Mouse (Mus musculus): ENCODE measurements around the gene Tead3.
A peak's percentile ranks its signal among the peaks of the same experiment; 100 is the strongest.
"Not testable (repeated sequence)": the region's sequence is repeated elsewhere in the genome, so short reads cannot be mapped to it uniquely, and the experiment has no call there.

The Tead3 gene

GRCm38 (mm10) chr17:28358576-28359261, 8.1 kb upstream of the Tead3 start:
- not testable (repeated sequence) for DNase-seq

GRCm38 (mm10) chr17:28355871-28356270, 5.3 kb upstream of the Tead3 start:
- no peak for DNase-seq

GRCm38 (mm10) chr17:28352018-28352417, 1.4 kb upstream of the Tead3 start:
- no peak for DNase-seq

- no peak for DNase-seq
Measured at GRCm38 (mm10) chr17:28351353-28351890, 805 bp upstream of the Tead3 start.

- no peak for DNase-seq
Measured at GRCm38 (mm10) chr17:28349901-28350465, 634 bp downstream of the Tead3 start.

- DNase-seq = no peak
Measured at GRCm38 (mm10) chr17:28349264-28349880, 1.2 kb downstream of the Tead3 start.

GRCm38 (mm10) chr17:28348211-28348610, 2.4 kb downstream of the Tead3 start:
- DNase-seq = no peak

- no peak for DNase-seq
Measured at GRCm38 (mm10) chr17:28347327-28347726, 3.3 kb downstream of the Tead3 start.

GRCm38 (mm10) chr17:28345882-28346281, 4.7 kb downstream of the Tead3 start:
- no peak for DNase-seq

- DNase-seq = no peak
Measured at GRCm38 (mm10) chr17:28345271-28345721, 5.3 kb downstream of the Tead3 start.

GRCm38 (mm10) chr17:28344670-28345069, 5.9 kb downstream of the Tead3 start:
- no peak for DNase-seq

GRCm38 (mm10) chr17:28344050-28344607, 6.5 kb downstream of the Tead3 start:
- DNase-seq = no peak

- peak; percentile 44 for DNase-seq
Measured at GRCm38 (mm10) chr17:28341091-28341490, 9.5 kb downstream of the Tead3 start.

GRCm38 (mm10) chr17:28340578-28340977, 10.0 kb downstream of the Tead3 start:
- no peak for DNase-seq

- no peak for DNase-seq
Measured at GRCm38 (mm10) chr17:28337547-28337946, 13.1 kb downstream of the Tead3 start.

GRCm38 (mm10) chr17:28335267-28335666, 15.3 kb downstream of the Tead3 start:
- DNase-seq = no peak

- peak; percentile 32 for DNase-seq
Measured at GRCm38 (mm10) chr17:28332915-28333546, 17.6 kb downstream of the Tead3 start.

- DNase-seq = peak; percentile 22
Measured at GRCm38 (mm10) chr17:28332113-28332914, 18.3 kb downstream of the Tead3 start.

GRCm38 (mm10) chr17:28331241-28332112, 19.1 kb downstream of the Tead3 start:
- DNase-seq = no peak

- DNase-seq = not testable (repeated sequence)
Measured at GRCm38 (mm10) chr17:28330590-28330989, 20.0 kb downstream of the Tead3 start.

GRCm38 (mm10) chr17:28330232-28330546, 20.4 kb downstream of the Tead3 start:
- DNase-seq = no peak
